Mouse (Mus musculus) B cell, adult 67 days (primary cell): ENCODE results near the gene Letm1. TPM values are rescaled to one million over a fixed set of nuclear protein-coding genes. Genes with fewer than 3 reads are reported as not detected.

ENCODE experiments used
- total RNA-seq, 2 experiments: library from RNA; stranded (reverse); gene quantifications; 4 replicates each; pipeline ENCODE4 v1.2.4; 2023

The Letm1 gene
- total RNA-seq, result 10 to 100 TPM; 71.4 to 71.6 TPM

DNA sequence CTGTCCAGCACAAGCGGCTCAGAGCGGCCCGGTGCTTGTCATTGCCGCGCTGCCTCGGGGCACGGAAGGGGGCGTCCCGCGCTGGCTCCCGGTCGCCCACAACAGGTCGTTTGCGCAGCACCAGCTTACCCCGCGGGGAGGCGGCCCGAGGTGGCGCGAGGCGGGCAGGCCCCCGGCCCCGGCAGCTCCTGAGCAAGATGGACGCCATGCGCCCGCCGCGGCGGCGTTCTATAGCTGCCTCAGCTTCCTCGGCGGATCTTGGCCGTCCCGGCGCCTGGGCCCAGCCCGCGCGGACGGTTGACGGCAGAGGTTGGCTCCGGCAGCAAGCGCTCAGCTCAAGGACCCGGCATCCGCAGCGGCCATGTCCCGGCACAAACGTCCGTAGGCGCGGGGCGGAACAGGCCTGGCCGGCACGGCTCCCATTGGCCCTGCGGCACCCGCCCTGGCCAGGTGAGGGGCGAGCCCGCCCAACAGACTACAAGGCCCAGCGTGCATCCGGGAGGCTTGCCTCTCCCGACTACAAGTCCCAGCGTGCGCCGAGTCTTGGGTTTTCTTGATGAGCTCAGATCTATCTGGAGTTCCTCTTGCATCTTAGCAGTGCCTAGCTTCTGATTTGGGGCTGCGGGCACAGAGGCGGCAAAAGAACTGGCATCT lies at the start of gene Letm1:
TSS of gene Letm1 (minus strand) at position 473 of the 654 bp plus-strand sequence.

DNA sequence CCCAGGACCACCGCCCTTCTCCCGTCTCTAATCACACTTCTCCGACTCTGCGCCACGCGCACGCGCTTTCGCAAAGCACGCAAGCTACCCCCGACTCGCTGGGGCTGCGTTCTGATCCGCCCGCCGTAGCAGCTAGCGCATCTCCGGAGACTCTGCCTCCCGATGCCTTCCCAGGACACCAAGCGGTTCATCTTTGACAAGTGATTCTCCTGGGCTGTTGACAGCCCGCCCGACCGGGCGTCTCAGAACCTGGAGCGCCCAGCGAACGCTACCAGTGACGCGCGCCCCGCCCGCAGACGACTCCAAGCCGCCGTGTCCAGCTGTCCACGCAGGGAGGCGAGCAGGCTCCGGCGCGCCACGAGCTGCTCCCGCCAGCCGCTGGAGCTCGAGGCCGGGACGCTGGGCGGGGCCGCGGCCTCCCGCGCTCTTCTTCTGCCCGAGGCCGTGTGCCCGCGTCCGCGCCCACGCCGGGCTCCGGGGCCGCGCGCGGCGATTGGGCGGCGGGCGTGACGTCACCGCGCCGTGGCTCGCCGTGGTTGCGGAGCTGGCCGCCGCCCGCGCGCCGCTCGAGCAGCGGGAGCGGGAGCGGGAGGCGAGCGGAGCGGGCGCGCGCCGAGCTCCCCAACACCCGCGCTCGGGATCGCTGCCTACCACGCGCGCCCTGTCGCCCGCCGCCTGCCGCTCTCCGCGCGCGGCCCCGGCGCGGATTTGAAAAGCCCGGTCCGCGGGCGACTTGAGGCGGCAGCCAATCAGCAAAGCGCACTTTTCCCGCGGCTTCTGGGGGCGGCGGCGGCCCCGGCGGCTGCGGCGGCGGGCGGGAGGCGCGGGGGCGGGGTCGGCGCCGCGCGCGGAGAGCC lies 37.5 kb upstream of the Letm1 start, which contains the start of gene Nsd2:
TSS of gene Nsd2 (plus strand) at position 850 of the 857 bp plus-strand sequence.

DNA sequence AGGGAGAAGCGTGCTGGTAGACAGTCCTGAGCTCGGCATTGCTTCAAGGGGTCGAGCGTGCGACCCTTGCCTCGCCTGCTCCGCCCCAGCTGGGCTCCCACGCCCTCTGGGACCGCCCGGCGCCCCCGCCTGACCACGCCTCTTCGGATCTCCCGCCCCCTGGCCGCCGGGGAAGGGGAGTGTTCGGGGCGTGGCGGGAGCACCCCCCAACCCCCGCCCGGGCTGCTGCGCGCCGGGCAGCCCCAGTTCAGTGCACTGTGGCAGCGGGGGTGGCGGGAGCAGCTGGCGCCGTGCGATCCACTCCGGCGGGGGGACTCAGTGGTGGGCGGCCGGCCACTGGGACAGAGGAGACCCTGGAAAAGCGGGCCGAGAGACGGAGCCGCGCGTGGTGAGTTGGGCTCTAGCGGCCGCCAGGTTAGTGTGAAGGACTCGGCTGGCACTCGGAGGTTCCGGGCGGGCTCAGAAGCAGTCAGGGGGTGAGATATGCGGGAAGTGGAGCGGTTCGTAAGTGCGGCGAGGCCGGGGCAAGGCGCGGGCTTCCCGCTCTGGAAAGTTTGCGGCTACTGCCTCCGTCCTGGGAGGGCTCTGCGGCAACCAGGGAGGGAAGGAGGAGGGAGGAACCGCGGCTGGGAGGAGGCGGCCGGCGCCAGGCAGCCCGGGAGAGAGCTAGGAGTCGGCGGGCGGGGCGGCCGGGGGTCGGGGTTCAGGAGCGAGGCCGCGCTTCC lies 60.9 kb downstream of the Letm1 start, which contains the start of gene Fgfr3:
TSS of gene Fgfr3 (plus strand) at position 134 of the 725 bp plus-strand sequence.

Other genes starting within 250 kb of the Letm1 start
- 10 to 100 TPM; 29.5 to 44.6 TPM for gene Fam53a, start 153.2 kb downstream of the Letm1 start, total RNA-seq
- gene Gm9903, start 152.9 kb downstream of the Letm1 start, total RNA-seq, result 1 to 10 TPM; 1.4 to 1.9 TPM
- gene Slbp, start 130.2 kb downstream of the Letm1 start, total RNA-seq, result 100 to 1,000 TPM in 1 of 2 experiments, 10 to 100 TPM in 1; 99.8 to 104 TPM
- 10 to 100 TPM; 12.1 to 15.6 TPM for gene Tacc3, start 124.7 kb downstream of the Letm1 start, total RNA-seq
- 10 to 100 TPM; 13.9 to 16.2 TPM for gene Tmem129, start 124.4 kb downstream of the Letm1 start, total RNA-seq
- gene Fgfr3, start 61.1 kb downstream of the Letm1 start, total RNA-seq, result not detected
- 10 to 100 TPM; 38.7 to 41.9 TPM for gene Nsd2, start 37.9 kb upstream of the Letm1 start, total RNA-seq
- gene Nelfa, start 153.6 kb upstream of the Letm1 start, total RNA-seq, result 10 to 100 TPM; 34.4 to 36.4 TPM
- gene Gm1673, start 200.6 kb upstream of the Letm1 start, total RNA-seq, result not detected
- gene Nat8l, start 213.2 kb upstream of the Letm1 start, total RNA-seq, result under 1 TPM; 0.09 to 0.30 TPM